Mouse (Mus musculus): Measurements from ENCODE around the gene Aoc2. TPM values are rescaled to one million over a fixed set of nuclear protein-coding genes. Genes with fewer than 3 reads are reported as not detected.

Aoc2 gene
- polyA plus RNA-seq, 1 experiment from 2014 or later = 1.3 TPM

Small RNA genes lying within 50 kb of the gene (microRNA-seq; reads per million reads assigned to microRNA genes)
- not detected for gene Gm25593

Other genes starting within 250 kb of the Aoc2 start
- not detected in 2 replicates for gene Hsd17b1, start 246.7 kb upstream of the Aoc2 start, polyA plus RNA-seq (2016; fragmentation: Nextera tagmentation; extraction: Ambion mirVana)
- 27.2 and 30.4 TPM in 2 replicates for gene Coasy, start 242.5 kb upstream of the Aoc2 start, polyA plus RNA-seq (2016; fragmentation: Nextera tagmentation; extraction: Ambion mirVana)
- gene Mlx, start 237.8 kb upstream of the Aoc2 start, polyA plus RNA-seq (2016; fragmentation: Nextera tagmentation; extraction: Ambion mirVana) = 36.2 and 37.3 TPM in 2 replicates
- gene Psmc3ip, start 229.6 kb upstream of the Aoc2 start, polyA plus RNA-seq (2016; fragmentation: Nextera tagmentation; extraction: Ambion mirVana) = 20.8 and 21.3 TPM in 2 replicates
- gene Retreg3, start 205.2 kb upstream of the Aoc2 start, polyA plus RNA-seq (2016; fragmentation: Nextera tagmentation; extraction: Ambion mirVana) = 15.2 and 15.9 TPM in 2 replicates
- gene Tubg1, start 205.1 kb upstream of the Aoc2 start, polyA plus RNA-seq (2016; fragmentation: Nextera tagmentation; extraction: Ambion mirVana) = 77.3 and 78.8 TPM in 2 replicates
- 3.3 and 3.6 TPM in 2 replicates for gene Tubg2, start 169.2 kb upstream of the Aoc2 start, polyA plus RNA-seq (2016; fragmentation: Nextera tagmentation; extraction: Ambion mirVana)
- 0.37 and 0.71 TPM in 2 replicates for gene Cntnap1, start 154.5 kb upstream of the Aoc2 start, polyA plus RNA-seq (2016; fragmentation: Nextera tagmentation; extraction: Ambion mirVana)
- gene Plekhh3, start 153.7 kb upstream of the Aoc2 start, polyA plus RNA-seq (2016; fragmentation: Nextera tagmentation; extraction: Ambion mirVana) = 10.4 and 10.6 TPM in 2 replicates
- gene Ccr10, start 149.6 kb upstream of the Aoc2 start, polyA plus RNA-seq (2016; fragmentation: Nextera tagmentation; extraction: Ambion mirVana) = 0.15 and 0.36 TPM in 2 replicates
- gene Ezh1, start 98.6 kb upstream of the Aoc2 start, polyA plus RNA-seq (2016; fragmentation: Nextera tagmentation; extraction: Ambion mirVana) = 14.9 and 16.1 TPM in 2 replicates
- 233 and 245 TPM in 2 replicates for gene Ramp2, start 79.0 kb upstream of the Aoc2 start, polyA plus RNA-seq (2016; fragmentation: Nextera tagmentation; extraction: Ambion mirVana)
- 98.8 and 101 TPM in 2 replicates for gene Vps25, start 71.4 kb upstream of the Aoc2 start, polyA plus RNA-seq (2016; fragmentation: Nextera tagmentation; extraction: Ambion mirVana)
- gene Wnk4, start 64.5 kb upstream of the Aoc2 start, polyA plus RNA-seq (2016; fragmentation: Nextera tagmentation; extraction: Ambion mirVana) = 14.0 TPM in 2 replicates
- 0.81 and 1.5 TPM in 2 replicates for gene Cntd1, start 46.1 kb upstream of the Aoc2 start, polyA plus RNA-seq (2016; fragmentation: Nextera tagmentation; extraction: Ambion mirVana)
- gene Coa3, start 45.9 kb upstream of the Aoc2 start, polyA plus RNA-seq (2016; fragmentation: Nextera tagmentation; extraction: Ambion mirVana) = 165 and 171 TPM in 2 replicates
- 141 TPM in 2 replicates for gene Becn1, start 22.8 kb upstream of the Aoc2 start, polyA plus RNA-seq (2016; fragmentation: Nextera tagmentation; extraction: Ambion mirVana)
- gene Psme3, start 8.8 kb upstream of the Aoc2 start, polyA plus RNA-seq (2016; fragmentation: Nextera tagmentation; extraction: Ambion mirVana) = 131 and 136 TPM in 2 replicates
- 0.06 and 0.17 TPM in 2 replicates for gene Aoc3, start 5.5 kb downstream of the Aoc2 start, polyA plus RNA-seq (2016; fragmentation: Nextera tagmentation; extraction: Ambion mirVana)
- gene G6pc, start 42.5 kb downstream of the Aoc2 start, polyA plus RNA-seq (2016; fragmentation: Nextera tagmentation; extraction: Ambion mirVana) = not detected in 2 replicates
- 42.9 and 55.5 TPM in 2 replicates for gene Aarsd1, start 92.6 kb downstream of the Aoc2 start, polyA plus RNA-seq (2016; fragmentation: Nextera tagmentation; extraction: Ambion mirVana)
- gene Gm27029, start 99.7 kb downstream of the Aoc2 start, polyA plus RNA-seq (2016; fragmentation: Nextera tagmentation; extraction: Ambion mirVana) = 6.7 and 14.0 TPM in 2 replicates
- gene Rundc1, start 100.0 kb downstream of the Aoc2 start, polyA plus RNA-seq (2016; fragmentation: Nextera tagmentation; extraction: Ambion mirVana) = 17.3 and 17.4 TPM in 2 replicates
- gene Ptges3l, start 100.3 kb downstream of the Aoc2 start, polyA plus RNA-seq (2016; fragmentation: Nextera tagmentation; extraction: Ambion mirVana) = 80.3 and 80.5 TPM in 2 replicates
- 247 and 258 TPM in 2 replicates for gene Rpl27, start 117.2 kb downstream of the Aoc2 start, polyA plus RNA-seq (2016; fragmentation: Nextera tagmentation; extraction: Ambion mirVana)
- gene Ifi35, start 123.3 kb downstream of the Aoc2 start, polyA plus RNA-seq (2016; fragmentation: Nextera tagmentation; extraction: Ambion mirVana) = 11.5 and 12.3 TPM in 2 replicates
- 30.5 and 31.9 TPM in 2 replicates for gene Rnd2, start 139.9 kb downstream of the Aoc2 start, polyA plus RNA-seq (2016; fragmentation: Nextera tagmentation; extraction: Ambion mirVana)
- gene Vat1, start 141.2 kb downstream of the Aoc2 start, polyA plus RNA-seq (2016; fragmentation: Nextera tagmentation; extraction: Ambion mirVana) = 39.3 and 40.4 TPM in 2 replicates
- gene Brca1, start 226.9 kb downstream of the Aoc2 start, polyA plus RNA-seq (2016; fragmentation: Nextera tagmentation; extraction: Ambion mirVana) = 10.4 and 13.3 TPM in 2 replicates
- 77.7 and 78.7 TPM in 2 replicates for gene Nbr1, start 227.1 kb downstream of the Aoc2 start, polyA plus RNA-seq (2016; fragmentation: Nextera tagmentation; extraction: Ambion mirVana)